Mouse (Mus musculus) hindbrain, embryonic 16.5 days (tissue): ENCODE measurements around the gene Rps16. TPM values are rescaled to one million over a fixed set of nuclear protein-coding genes. Genes with fewer than 3 reads are reported as not detected.
"Not testable (repeated sequence)": the region's sequence is repeated elsewhere in the genome, so short reads cannot be mapped to it uniquely, and the experiment has no call there.

ENCODE experiments used
- ATAC-seq: fragments of 200-750 bp; cut with Nextera tagmentation; 2 replicates; pipeline ENCODE4 v1.8.0; 2017; ENCODE audit warnings: moderate TSS enrichment, moderate library complexity
- H3K27ac ChIP-seq: fragments of 300-500 bp; sonication (generic); 2 replicates; pipeline ENCODE4 v1.5.1; 2014; ENCODE audit warnings: low read depth, mild to moderate bottlenecking, control low read depth, low read length, moderate library complexity
- H3K27me3 ChIP-seq: fragments of 300-500 bp; sonication (generic); replicated peaks from 2 replicates; pipeline ENCODE4 v1.6.1; 2014; ENCODE audit warnings: low read length; ENCODE audit not compliant: control insufficient read depth, insufficient read depth
- H3K36me3 ChIP-seq: fragments of 300-500 bp; sonication (generic); 2 replicates; pipeline ENCODE4 v1.6.1; 2014; ENCODE audit warnings: mild to moderate bottlenecking, low read length, moderate library complexity, mixed read lengths; ENCODE audit not compliant: control insufficient read depth, insufficient read depth
- H3K4me1 ChIP-seq: fragments of 300-500 bp; sonication (generic); 2 replicates; pipeline ENCODE4 v1.6.1; 2014; ENCODE audit warnings: low read depth, low read length; ENCODE audit not compliant: control insufficient read depth, insufficient read depth
- H3K4me2 ChIP-seq: fragments of 300-500 bp; sonication (generic); 2 replicates; pipeline ENCODE4 v1.6.1; 2014; ENCODE audit warnings: mild to moderate bottlenecking, low read length, control low read depth, moderate library complexity
- H3K4me3 ChIP-seq: fragments of 300-500 bp; sonication (generic); 2 replicates; pipeline ENCODE4 v1.5.1; 2014; ENCODE audit warnings: mild to moderate bottlenecking, low read length, control low read depth, moderate library complexity
- H3K9ac ChIP-seq: fragments of 300-500 bp; sonication (generic); 2 replicates; pipeline ENCODE4 v1.6.1; 2014; ENCODE audit warnings: low read depth, mild to moderate bottlenecking, control low read depth, low read length, moderate library complexity
- H3K9me3 ChIP-seq: fragments of 300-500 bp; sonication (generic); 2 replicates; pipeline ENCODE4 v1.6.1; 2014; ENCODE audit warnings: mild to moderate bottlenecking, low read length, moderate library complexity; ENCODE audit not compliant: control insufficient read depth
- WGBS: fragments of 180-500 bp; shearing (Covaris S2); extraction: QIAGEN DNeasy Blood & Tissue Kit; methylation state at CpG from one replicate; pipeline ENCODE4 v1.1.7; 2014; 5-methylcytosine and 5-hydroxymethylcytosine counted together
- polyA plus RNA-seq: library from polyadenylated mRNA; unstranded; fragments of >200 nt; fragmentation: Nextera tagmentation; extraction: Ambion mirVana; gene quantifications from 2 replicates; pipeline ENCODE4 v1.2.1, GENCODE M21; 2015

The Rps16 gene
- polyA plus RNA-seq, 1 experiment from 2014 or later, result 440 TPM

DNA sequence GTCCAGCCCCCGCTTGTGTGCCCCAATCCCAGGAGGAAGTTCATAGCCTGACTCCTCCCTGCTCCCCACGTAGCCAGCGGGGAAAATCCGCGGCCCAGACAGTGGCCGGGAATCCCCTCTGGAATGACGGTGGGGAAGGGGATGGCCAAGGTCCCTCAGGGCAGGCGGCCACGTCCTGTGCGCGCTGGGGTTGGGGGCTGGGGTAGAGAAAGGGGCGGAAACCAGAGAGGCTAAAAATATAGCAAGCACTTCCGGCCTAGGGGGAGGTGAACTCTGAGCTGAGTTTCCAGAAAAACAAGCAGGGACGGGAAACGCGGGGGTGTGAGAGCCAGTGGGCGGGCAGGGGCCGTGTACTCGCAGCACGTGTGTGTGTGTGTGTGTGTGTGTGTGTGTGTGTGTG is 31.5 kb downstream of the Rps16 start:
- Histone ChIP-seq H3K27me3 (no peaks in the 10 kb centered on the region), H3K4me1 (peaks cover 25% of the 10 kb centered on the region), H3K36me3 (no peaks in the 10 kb centered on the region), H3K27ac (peak overlapping the region; percentile 51), H3K9ac (peak overlapping the region; percentile 48; the same call in 1 of the 2 replicates), H3K4me3 (peak overlapping the region; percentile 21), H3K9me3 (no peaks in the 10 kb centered on the region), H3K4me2 (peak overlapping the region; percentile 43)
- no peak for ATAC-seq
- WGBS, result 5% methylated on average over 17 of the region's 20 CpGs

DNA sequence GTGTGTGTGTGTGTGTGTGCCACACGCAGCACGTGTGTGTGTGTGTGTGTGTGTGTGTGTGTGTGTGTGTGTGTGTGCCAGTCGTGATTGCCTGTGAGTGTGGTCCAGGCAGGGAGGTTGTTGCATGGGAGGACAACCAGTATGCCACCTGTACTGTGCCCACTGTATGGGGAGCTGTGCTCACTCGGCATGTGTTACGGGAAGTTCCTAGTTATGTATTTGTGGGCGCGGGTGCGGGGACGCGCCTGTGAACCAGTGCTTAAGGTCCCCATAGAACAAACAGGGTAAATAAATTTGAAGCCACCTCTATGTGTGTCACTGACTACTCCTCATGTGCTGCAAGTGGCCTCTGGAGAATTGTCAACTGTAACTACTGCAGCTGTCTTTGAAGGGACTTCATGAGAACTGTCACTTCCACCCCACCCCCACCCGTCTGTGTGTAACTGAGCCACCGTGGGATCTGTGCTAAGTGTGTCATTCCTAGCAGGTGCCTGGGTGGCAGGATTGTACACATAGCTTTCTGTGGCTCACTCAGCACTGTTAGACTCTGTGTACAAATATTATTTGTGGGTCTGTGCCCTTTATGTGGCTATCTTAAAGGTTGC is 32.0 kb downstream of the Rps16 start:
- no peak overlapping the region for H3K4me3 ChIP-seq
- H3K9ac ChIP-seq, result no peak overlapping the region
- peaks cover 25% of the 10 kb centered on the region for H3K4me1 ChIP-seq
- 69% methylated on average over 10 of the region's 12 CpGs for WGBS
- no peak overlapping the region for H3K27ac ChIP-seq
- H3K4me2 ChIP-seq, result peak overlapping the region; percentile 43
- peaks cover 2% of the 10 kb centered on the region; the same call in 1 of the 2 replicates for H3K36me3 ChIP-seq
- H3K27me3 ChIP-seq, result no peaks in the 10 kb centered on the region
- H3K9me3 ChIP-seq, result no peaks in the 10 kb centered on the region
- no peak for ATAC-seq

DNA sequence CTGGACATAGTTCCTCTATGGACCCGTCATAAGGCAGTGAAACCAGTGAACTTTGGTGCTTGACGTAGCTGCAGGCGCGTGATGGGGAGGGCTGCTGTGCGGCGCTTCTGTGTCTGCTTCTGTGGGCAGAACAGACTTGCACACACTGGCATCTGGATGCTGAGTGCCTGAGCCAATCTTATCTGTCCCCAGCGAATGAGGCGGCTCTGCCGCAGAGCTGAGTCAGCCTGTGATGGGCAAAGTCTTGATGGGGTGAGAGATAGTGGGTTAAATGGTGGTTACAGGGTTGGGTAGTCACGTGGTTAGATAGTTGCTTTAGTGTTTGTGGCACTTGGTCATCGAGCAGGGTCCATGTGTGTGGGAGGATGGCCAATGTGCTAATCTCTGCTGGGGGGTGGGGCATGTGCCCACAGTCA is 32.5 kb downstream of the Rps16 start:
- no peak overlapping the region for H3K4me3 ChIP-seq
- ATAC-seq, result no peak
- peaks cover 21% of the 10 kb centered on the region for H3K4me1 ChIP-seq
- H3K4me2 ChIP-seq, result no peak overlapping the region
- H3K9ac ChIP-seq, result no peak overlapping the region
- 72% methylated on average over 11 of the region's 11 CpGs for WGBS
- H3K27me3 ChIP-seq, result no peaks in the 10 kb centered on the region
- H3K9me3 ChIP-seq, result no peaks in the 10 kb centered on the region
- no peak overlapping the region for H3K27ac ChIP-seq
- peaks cover 6% of the 10 kb centered on the region; the same call in 1 of the 2 replicates for H3K36me3 ChIP-seq

DNA sequence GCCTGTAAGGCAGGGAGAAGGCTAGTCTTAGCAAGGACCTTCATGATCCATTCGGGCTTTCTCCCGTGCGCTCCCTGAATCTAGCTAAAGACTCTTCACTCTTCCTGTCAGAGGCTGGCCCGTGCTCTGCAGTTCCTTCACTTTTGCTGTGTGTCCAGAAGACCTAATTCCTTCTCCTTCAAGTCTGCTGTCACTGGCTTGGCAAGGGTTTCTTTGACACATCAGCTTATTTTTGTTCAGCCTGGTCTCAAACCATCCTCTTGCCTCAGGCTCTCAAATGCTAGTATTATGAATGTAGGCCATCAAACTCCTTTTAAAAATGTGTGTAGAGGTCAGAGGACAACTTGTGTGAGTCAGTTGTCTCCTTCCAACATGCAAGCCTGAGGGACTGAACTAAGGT is 33.2 kb downstream of the Rps16 start:
- Histone ChIP-seq H3K9me3 (no peaks in the 10 kb centered on the region), H3K4me3 (no peak overlapping the region), H3K4me2 (no peak overlapping the region), H3K9ac (no peak overlapping the region), H3K27ac (no peak overlapping the region), H3K4me1 (peaks cover 16% of the 10 kb centered on the region), H3K36me3 (peaks cover 8% of the 10 kb centered on the region; the same call in 1 of the 2 replicates), H3K27me3 (no peaks in the 10 kb centered on the region)
- ATAC-seq, result no peak
- WGBS, result 83% methylated on average over 4 of the region's 4 CpGs

DNA sequence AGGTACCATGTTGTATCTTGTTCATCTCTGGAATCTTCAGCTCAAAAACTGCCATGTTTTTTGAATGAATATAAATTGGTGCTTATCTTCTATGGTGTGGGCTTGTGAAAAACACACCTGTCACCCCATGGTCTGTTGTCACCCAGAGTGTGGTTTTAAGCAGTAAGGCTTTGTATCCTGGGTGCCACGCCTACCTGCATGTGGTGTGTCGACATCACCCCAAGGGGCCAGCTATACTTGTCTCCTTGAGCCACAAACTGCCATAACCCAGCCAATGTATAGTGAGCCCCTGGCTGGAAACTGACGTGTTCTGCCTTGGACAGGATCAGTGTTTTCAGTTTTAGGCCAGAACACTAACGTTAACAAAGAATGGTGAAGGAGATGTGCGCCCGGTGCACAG is 33.7 kb downstream of the Rps16 start:
- Histone ChIP-seq H3K9me3 (no peaks in the 10 kb centered on the region), H3K27me3 (no peaks in the 10 kb centered on the region), H3K4me3 (no peak overlapping the region), H3K9ac (no peak overlapping the region), H3K4me2 (no peak overlapping the region), H3K27ac (no peak overlapping the region), H3K4me1 (peaks cover 13% of the 10 kb centered on the region), H3K36me3 (peaks cover 11% of the 10 kb centered on the region; the same call in 1 of the 2 replicates)
- WGBS, result 82% methylated on average over 6 of the region's 6 CpGs
- no peak for ATAC-seq

DNA sequence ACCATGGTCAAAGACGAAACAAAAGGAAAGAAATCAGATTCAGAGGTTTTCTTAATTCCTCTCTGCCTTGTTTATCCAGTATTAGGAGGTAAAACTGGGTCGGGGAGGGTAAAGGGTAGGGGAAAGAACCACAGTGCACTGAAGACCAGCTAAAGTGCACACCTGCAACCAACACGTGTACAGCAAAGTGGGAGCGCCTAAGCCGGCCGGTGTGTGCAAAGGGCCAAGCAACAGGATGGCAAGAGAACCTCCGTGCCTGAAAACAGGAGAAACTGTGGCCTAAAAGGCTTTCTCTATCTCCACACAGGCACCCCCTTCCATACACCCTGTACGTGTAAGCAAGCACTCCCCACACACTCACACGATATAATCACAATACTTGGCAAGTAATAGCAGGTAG is 34.7 kb downstream of the Rps16 start:
- Histone ChIP-seq H3K36me3 (peaks cover 16% of the 10 kb centered on the region), H3K4me1 (peaks cover 9% of the 10 kb centered on the region), H3K9ac (no peak overlapping the region), H3K4me2 (no peak overlapping the region), H3K27ac (no peak overlapping the region), H3K9me3 (no peaks in the 10 kb centered on the region), H3K27me3 (no peaks in the 10 kb centered on the region), H3K4me3 (no peak overlapping the region)
- 93% methylated on average over 9 of the region's 9 CpGs for WGBS
- ATAC-seq, result no peak

DNA sequence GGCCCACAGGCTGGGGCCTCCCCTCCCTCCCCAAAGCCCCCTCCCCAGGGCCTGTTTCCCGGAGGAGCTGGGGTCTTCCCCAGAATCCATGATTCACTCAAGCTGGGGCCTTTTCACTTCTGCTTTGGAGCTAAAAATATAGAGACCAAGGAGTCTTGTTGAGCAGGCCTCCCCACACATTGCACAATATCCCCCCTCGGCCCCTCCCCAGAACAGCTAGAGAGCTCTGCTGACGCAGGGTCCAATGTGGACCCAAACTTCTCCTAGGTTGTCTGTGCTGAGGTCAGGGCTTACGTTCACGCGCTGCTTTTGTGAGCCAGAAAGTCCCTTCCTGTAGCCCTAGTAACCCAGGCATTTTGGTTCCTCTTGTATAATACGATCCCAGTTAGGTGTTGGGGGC is 35.6 kb downstream of the Rps16 start:
- H3K4me2 ChIP-seq, result no peak overlapping the region
- H3K27ac ChIP-seq, result no peak overlapping the region
- H3K27me3 ChIP-seq, result no peaks in the 10 kb centered on the region
- H3K36me3 ChIP-seq, result peaks cover 23% of the 10 kb centered on the region
- H3K4me1 ChIP-seq, result peaks cover 9% of the 10 kb centered on the region
- H3K9me3 ChIP-seq, result no peaks in the 10 kb centered on the region
- H3K4me3 ChIP-seq, result no peak overlapping the region
- no peak overlapping the region for H3K9ac ChIP-seq
- WGBS, result 94% methylated on average over 7 of the region's 7 CpGs
- ATAC-seq, result no peak

DNA sequence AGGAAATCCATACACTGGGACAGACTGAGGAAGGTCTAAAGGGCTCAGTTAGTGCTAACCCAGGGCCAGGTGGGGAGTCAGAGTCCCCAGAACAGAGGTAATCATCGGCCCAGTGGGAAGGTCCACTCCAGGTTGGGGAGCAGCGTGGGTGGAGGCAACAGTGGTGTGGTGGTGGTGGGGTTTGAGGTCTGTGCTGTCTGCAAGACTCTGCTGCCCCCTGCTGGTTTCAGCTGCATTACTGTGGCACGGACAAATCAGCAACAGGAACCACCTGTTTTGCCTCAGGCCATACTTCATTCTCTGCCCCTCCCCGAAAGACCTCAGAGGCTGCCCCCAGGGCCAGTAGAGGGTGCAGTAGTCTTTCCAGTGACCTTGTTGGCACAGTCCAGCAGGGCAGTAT is 36.0 kb downstream of the Rps16 start:
- H3K4me3 ChIP-seq, result no peak overlapping the region
- H3K9ac ChIP-seq, result no peak overlapping the region

DNA sequence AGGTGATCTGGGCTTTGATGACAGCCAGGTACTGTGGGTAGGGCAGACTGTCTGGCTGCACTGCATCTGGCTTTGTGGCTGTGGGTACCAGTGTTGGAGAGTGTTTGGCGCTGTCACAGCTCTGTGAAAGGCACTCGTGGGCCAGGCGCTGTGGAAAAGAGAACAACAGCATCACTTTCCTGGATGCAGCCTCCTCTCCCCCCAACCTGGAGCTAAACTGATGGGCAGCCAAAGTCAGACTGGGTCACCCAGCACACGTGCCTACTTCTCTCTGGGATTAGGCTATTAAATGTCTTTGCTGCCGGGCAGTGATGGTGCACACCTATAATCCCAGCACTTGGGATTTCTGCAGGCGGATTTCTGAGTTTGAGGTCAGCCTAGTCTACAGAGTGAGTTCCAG is 36.4 kb downstream of the Rps16 start:
- not testable (repeated sequence) for H3K9ac ChIP-seq, ATAC-seq, H3K27me3 ChIP-seq, H3K27ac ChIP-seq, H3K9me3 ChIP-seq, H3K4me3 ChIP-seq, H3K4me2 ChIP-seq
- Histone ChIP-seq H3K36me3 (peaks cover 23% of the 10 kb centered on the region), H3K4me1 (peaks cover 13% of the 10 kb centered on the region)
- WGBS, result 90% methylated on average over 5 of the region's 6 CpGs

More for the DNA sequence above, 36.0 kb downstream of the Rps16 start:
- Histone ChIP-seq H3K27ac (no peak overlapping the region), H3K4me2 (no peak overlapping the region), H3K4me1 (peaks cover 10% of the 10 kb centered on the region), H3K27me3 (no peaks in the 10 kb centered on the region), H3K36me3 (peaks cover 23% of the 10 kb centered on the region), H3K9me3 (no peaks in the 10 kb centered on the region)
- 26% methylated on average over 4 of the region's 4 CpGs for WGBS
- ATAC-seq, result peak; percentile 35; the same call in 1 of the 2 replicates
